Mouse (Mus musculus): ENCODE data around the gene Dnah2.

Dnah2 gene

GRCm38 (mm10) chr11:69419443-69419812 is 129.5 kb downstream of the Dnah2 start:
- DNase-seq (ENCODE audit: low read depth, low spot score) = no peak

DNA sequence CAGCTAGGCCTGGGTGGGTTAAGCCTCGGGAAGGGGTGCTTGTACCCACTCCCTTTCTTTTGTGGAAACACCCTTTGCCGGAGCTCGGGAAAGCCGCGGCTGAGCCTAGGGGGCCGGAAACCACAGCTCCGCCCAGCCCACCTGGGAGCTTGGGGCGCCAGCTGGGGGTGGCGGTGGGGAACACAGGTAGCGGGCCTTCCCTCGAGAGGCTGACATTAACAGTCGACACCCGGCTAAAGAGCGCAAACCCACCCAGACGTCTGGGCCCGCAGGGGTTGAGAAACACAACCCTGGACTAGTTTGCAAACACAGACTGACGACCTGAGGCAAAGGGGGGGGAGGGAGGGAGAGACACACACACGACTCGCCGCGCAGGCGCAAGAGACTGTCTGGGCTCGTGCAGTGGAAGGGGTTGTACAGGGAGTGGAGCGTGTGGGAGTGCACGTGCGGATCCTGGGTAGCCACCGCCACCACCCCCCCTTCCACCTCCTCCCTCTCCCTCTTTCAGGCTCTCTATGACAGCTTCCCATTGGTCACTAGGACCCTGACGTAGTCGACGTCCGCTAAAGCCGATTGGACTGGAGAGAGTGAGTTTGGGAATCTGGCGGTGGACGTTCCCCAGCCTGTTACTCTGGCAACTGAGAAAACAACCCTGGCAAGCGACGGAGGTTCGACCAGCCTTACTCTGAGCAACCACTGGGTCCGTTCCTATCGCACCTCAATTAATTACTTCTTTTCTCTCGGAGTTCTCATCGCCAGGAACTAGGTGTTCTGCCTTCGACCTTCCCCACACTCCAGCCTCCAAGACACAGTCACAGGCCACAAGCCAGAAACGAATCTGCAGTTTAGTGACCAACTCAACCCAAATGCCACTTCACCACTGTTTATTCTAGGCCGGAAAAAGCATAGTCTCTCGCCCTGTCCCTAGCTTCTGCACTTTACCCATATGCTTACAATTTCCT is 130.1 kb downstream of the Dnah2 start:
- peak; percentile 96 for DNase-seq (ENCODE audit: low read depth, low spot score)

DNA sequence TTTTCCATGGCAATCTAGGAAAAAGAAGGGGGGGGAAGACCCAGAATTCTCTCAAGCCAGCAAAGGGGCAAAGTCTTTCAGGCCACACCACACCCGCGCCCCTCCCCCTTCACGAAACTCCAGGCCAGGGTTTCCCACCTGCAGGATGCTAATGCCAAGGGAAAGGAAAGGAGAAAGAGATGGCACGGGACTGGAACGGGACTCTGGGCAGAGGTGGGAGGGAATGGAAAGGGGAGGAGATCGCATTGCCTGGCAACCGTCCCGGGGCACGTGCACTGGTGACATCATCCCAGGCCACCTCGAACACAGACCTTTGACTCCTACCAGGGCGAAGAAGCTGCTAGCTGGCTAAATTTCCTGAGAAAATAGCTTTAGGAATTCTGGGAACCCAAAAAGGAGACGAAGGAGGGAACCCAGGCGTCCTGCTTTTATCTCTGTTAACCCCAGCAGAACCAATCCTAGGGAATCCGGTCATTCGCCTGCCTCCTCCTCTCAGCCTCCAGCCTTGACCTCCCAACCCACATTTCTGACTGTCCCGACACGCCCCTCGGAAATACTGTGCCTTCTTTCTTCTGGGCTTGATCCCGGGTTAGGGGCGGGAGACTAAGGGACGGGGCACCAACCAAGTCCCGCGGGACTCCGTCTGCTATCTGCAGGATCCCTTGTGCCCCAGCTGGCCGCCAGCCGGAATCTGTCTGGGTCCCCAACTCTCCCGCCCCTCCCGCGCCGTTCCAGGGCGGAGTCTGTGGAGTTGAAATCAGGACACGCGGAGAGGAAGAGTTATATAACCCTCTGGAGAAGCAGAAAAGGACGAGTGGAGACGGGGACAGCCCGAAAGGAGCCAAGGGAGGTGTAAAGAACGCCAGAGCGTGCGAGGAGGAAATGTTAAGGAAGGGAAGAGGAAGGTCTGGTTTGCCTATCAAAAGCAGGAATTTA is 131.2 kb downstream of the Dnah2 start:
- DNase-seq (ENCODE audit: low read depth, low spot score) = peak; percentile 88

DNA sequence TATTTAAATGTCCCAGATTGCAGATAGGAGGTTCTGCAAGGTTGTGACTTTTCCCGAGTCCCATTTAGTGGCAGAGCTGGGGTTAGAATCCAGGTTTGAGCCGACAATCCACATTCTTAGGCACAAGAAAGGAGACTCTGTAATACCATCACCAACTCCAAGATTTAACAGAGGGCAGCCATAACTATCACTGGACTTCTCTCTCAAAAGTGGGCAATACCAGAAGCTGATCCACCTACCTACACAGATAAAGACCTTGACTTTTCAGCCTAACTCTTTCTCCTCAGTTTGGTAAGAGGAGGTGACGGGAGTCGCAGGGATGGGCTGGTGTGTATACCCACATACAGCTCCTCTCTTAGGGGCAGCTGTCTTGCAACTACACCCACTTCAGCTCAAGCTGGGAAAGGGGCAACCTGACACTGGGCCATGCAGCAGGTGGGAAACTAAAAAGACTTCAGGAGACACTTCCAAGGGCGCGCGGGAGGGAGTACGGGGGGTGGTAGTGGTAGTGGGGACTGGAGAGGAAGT is 131.9 kb downstream of the Dnah2 start:
- no peak for DNase-seq (ENCODE audit: low read depth, low spot score)

- DNase-seq (ENCODE audit: low read depth, low spot score) = no peak
These were observed 132.4 kb downstream of the Dnah2 start for GRCm38 (mm10) chr11:69416509-69416908.

DNA sequence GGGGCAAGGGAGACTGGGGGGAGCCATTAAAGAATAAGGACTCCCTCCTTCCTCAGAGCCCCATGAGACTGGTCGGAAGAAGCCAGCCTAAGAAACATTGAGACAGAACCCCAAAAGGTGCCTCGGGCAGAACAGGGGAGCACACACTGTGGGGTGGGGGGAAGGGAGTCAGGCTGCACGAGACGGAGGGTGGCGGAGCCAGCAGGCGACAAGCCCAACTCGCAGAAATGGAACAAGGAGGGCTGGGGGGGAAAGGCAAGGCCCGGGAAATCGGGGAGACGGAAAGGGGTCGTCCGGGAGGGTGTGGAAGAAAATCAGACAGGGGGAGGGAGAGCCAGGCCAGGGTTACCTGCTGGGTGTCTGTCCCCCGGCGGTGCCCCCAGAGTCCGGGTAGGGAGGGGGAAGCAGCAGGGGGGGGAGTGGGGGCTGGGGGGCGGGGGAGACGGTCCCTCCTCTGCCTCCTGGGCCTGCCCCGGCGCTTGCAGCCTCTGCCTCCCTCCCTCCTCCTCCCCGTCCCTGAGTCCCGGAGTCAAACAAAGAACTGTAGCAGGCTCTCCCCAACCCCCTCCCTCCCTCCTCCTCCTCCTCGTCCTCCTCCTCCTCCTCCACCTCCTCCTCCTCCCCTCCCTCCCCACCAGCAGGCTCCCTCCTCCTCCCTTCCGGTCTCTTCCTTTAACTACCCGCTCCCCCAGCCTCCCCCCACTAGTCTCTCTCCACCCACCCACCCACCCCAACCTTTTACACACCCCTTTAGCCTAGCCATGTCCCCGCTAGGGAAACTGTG is 133.1 kb downstream of the Dnah2 start:
- no peak for DNase-seq (ENCODE audit: low read depth, low spot score)

GRCm38 (mm10) chr11:69415327-69415667 is 133.6 kb downstream of the Dnah2 start:
- DNase-seq (ENCODE audit: low read depth, low spot score) = no peak

GRCm38 (mm10) chr11:69414421-69415326 is 134.2 kb downstream of the Dnah2 start:
- no peak for DNase-seq (ENCODE audit: low read depth, low spot score)

DNA sequence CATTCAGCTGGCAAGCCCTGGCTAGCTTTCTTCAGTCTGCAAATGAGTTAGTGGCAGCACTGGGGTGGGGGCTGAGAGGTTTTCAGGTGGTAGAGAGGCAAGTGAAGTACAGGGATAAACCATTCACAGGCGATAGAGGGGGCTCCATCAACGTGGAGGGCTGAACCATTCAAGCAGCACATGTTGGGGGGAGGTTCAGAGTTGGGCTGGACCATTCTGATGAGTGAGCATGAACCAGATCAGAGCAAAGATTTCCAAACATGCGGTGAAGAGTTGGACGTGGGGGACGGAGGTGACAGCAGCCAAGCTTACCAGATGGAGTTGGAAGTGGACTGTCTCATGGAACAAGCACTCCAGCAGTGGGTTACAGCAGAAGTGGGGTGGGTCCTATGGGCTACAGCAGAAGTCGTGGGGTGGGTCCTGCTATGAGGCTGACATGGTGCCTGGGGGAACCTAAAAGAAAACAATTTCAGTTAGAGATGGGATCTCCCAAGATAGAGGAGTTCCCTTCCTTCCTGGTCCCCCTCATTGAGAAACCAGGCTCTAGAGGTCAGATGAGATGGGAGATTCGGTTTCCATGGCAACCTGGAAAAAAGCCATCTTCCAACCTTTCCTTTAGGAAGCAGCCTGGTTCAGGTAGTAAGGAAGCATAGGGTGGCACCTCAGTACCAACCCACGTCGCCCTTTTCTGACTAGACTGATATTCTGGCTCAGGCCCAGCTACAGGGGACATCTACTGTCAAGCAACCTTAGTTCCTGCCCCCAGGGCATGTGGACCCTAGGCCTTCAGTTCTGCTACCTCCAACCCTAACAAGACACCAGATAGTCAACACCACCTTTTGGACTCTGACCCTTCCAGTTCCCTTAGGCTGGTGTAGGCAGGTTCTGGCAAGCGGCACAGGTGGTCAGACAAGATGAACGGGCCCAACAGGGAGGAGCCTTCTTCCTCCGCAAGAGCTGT is 135.4 kb downstream of the Dnah2 start, which contains the start of gene Kdm6b:
Gene Kdm6b, minus strand, starts transcription at position 455 of the 961 bp plus-strand sequence.
- no peak for DNase-seq (ENCODE audit: low read depth, low spot score)

DNA sequence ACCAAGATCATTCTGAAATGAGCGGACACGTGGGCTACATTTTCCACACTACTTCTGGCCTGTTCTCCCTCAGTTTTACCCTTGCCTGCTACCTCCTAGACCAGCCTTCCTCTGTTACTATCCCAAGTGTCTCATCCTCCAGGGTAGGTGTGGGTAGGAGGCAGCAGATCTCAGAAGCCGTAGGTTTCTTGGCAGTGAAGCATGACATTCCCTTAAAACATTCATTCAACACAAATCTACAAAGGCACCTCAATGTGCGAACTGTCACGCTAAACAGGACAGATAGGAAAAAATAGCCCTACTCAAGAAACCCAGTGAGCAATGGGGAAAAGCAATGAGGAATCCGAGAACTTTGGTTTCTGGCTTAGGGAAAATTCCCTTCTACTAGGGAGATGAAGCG is 136.4 kb downstream of the Dnah2 start:
- DNase-seq (ENCODE audit: low read depth, low spot score) = no peak

- no peak for DNase-seq (ENCODE audit: low read depth, low spot score)
These were observed 137.2 kb downstream of the Dnah2 start for GRCm38 (mm10) chr11:69411538-69412203.

DNA sequence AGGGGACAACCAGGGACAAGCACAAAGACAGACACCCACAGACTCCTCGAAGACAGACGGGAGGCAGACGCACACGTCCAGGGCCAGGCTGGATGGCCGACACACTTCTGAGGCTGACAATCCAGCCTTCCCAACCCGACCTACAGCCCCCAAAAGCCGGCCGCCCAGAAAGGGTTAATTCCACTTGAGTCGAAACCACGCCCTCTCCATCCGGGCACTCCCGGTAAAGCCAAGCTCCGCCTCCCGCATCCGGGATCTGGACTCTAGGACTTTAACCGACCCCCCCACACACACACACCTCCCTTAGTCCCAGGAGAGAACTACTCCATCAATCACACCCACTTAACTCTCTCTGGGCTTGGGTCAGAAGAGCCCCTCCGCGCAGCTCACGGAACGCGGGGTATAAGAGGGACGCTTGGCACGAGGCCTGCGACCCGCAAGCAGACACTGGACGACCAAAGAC is 137.8 kb downstream of the Dnah2 start:
- peak; percentile 97 for DNase-seq (ENCODE audit: low read depth, low spot score)

GRCm38 (mm10) chr11:69410310-69411072 is 138.4 kb downstream of the Dnah2 start:
- DNase-seq (ENCODE audit: low read depth, low spot score) = no peak

- DNase-seq (ENCODE audit: low read depth, low spot score) = no peak
These were observed 138.9 kb downstream of the Dnah2 start for GRCm38 (mm10) chr11:69410045-69410309.

- DNase-seq (ENCODE audit: low read depth, low spot score) = no peak
These were observed 139.4 kb downstream of the Dnah2 start for GRCm38 (mm10) chr11:69409378-69410044.

DNA sequence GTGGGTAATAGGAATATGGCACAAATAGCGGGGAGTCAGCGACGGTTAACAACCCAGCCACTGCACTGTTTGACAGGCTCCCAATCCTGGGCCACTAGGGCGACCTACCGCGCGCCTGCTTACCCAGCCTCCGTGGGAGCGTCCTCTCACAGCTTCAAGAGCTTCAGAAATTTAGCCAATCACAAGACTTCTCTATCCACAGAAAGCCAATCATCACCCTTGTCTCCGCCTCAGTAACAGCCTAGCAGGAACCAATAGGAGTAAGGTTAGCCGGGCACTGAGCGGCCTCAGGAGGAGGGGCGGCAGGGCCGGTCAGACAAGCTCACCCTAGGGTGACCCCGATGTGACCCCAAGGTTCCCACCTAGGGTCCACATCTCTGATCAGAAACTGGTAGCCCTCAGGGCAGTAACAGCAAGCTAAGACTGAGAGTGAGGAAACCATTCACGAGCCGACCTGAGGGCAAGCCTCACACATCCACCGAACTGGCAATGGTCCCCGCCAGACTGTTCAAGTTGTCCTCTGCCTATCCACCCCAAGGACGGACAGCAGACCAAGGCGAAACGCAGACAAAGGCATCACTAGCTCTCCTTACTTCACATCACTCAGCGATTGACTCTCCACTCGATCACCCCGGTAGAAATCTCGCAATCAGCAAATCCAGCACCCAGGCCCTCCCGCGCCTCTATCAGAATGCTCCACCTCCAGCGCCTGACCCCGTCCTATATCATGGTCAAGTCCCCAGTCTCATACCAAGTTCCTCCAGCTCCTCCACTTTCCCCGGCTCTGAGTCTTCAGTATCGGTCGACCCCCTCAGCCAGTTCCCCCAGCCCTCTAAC is 140.2 kb downstream of the Dnah2 start:
- no peak for DNase-seq (ENCODE audit: low read depth, low spot score)

GRCm38 (mm10) chr11:69407724-69408004 is 141.2 kb downstream of the Dnah2 start:
- no peak for DNase-seq (ENCODE audit: low read depth, low spot score)
